Mouse (Mus musculus) frontal cortex, postnatal 25 days (tissue): Measurements from ENCODE around the gene Mob3a.

ENCODE experiments used
- DNase-seq, 2 experiments: peaks; one replicate each; pipeline ENCODE4 v3.0.0; 2022; ENCODE audit warnings: low spot score in 2 of 2

Gene Mob3a

DNA sequence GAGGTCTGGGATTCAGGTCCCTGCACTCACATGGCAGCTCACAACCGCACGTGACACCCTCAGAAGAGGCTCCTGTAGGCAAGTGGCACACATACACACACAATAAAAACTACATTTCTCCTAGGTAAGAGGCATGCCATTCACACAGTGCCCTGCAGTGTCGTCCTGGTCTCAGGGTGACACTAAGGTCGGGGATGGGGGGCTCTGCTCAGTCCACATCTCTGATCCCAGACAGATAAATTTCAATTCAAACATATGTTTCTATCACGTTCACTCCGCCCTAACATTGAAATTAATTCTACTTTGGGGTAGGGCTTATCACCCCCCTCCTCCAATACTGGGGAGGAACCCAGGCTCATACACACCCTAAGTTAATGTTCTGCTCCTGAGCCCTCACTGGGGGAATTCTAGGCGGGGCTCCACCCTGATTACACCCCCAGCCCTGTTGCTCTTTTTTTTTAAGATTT lies 1.7 kb downstream of the Mob3a start:
- no peak for DNase-seq

GRCm38 (mm10) chr10:80698605-80699004 lies 3.2 kb downstream of the Mob3a start:
- no peak for DNase-seq

GRCm38 (mm10) chr10:80697812-80698211 lies 4.0 kb downstream of the Mob3a start:
- DNase-seq, result no peak

DNA sequence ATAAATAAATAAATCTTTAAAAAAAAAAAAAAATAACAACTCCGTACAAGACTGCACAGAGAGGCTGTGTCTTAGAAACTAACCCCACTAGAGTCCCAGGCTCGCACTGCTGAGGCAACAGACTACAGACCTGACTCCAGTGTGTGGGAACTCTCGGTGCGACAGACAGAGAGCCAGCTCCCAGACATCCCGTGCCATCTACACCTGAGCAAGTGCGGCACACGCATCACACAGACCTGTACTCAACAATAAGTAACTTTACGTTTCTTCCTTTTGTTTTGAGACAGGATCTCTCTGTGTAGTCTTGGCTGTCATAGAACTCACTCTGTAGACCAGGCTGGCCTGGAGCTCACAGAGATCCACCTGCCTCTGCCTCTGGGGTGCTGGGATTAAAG lies 4.4 kb downstream of the Mob3a start:
- no peak for DNase-seq

DNA sequence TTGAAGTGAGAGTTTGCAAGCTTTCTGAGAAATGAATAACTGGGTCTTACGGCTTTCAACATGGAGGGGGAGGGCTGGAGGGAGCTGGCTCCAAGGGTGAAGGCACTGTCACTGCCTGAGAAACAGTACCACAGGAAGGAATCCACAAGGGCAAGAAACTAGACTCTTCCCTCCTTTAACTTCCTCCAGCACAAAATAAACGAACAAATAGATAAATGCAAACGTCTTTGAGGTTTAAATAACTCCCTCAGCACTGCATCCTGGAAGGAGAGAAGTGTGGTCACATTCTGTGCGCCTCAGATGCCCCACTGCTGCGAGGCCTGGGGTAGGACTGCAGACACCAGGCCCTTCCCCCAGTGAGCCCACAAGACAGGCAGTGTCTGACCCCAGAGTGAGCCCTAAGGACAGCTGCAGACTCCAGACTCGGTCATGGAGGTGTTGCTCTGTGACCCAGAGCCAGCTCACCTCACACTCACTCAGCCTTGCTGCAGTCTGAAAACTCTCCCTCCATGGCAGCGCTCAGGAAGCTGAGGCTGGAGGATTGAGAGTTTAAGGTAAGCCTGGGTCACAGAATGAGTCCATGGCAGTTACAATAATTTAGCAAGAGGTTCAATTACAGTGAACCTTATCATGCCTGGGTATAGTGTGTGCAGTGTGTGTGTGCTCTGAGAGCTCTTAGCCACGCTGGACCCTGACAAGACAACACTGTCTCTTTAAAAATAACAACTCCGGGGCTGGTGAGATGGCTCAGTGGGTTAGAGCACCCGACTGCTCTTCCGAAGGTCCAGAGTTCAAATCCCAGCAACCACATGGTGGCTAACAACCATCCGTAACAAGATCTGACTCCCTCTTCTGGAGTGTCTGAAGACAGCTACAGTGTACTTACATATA lies 5.0 kb downstream of the Mob3a start:
- DNase-seq, result no peak

DNA sequence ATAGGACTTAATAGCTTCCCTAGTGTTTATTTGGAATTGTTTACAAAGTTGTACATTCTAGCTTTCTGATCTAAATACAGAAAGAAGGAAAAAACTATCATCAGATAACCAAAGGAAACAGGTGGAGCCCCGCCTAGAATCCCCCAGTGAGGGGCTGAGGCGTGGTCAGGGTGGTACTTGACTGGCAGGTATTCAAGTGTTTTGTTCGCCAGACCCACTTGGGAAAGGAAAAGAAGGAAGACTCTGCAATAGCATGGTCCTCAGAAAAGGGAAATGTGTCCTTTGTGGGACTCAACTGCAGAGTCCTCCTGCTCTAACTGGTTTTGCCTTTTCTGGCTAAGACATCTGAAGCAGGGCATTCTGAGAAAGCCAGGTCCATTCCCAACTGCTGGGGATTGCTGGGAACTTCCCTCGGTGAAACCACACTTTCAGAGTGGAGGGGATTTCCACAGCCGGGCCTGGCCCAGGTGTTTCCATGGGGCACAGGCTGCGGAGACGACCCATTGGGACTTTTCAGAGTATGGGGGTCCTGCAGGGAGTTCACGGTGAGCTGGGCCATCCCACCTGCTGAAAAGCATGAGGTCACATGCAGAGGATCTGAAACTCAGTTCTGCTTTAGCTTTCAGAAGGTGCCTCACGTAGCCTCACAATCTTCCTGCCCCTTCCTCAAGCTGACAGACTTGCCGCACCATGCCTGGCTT lies 5.8 kb downstream of the Mob3a start:
- DNase-seq, result no peak

DNA sequence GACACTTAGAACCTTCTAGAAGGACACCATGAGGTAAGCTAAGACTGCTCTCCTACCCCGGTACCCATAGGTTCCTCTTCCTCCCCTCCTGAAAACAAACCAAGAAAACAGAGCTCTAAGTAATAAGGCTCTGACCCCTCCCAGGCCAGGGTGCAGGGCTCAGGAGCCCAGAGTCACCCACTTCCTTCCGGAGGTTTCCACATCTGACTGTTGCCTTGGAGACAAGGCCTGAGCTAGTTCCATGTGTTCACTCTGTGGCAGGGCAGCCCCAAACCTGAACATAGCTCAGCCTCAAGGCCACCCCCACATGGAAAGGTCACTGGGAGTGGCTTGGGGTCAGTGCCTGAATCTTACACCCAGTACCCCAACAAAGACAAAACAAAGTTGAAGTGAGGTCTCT lies 6.6 kb downstream of the Mob3a start:
- no peak for DNase-seq

GRCm38 (mm10) chr10:80694159-80694938 lies 7.4 kb downstream of the Mob3a start:
- DNase-seq, result no peak

DNA sequence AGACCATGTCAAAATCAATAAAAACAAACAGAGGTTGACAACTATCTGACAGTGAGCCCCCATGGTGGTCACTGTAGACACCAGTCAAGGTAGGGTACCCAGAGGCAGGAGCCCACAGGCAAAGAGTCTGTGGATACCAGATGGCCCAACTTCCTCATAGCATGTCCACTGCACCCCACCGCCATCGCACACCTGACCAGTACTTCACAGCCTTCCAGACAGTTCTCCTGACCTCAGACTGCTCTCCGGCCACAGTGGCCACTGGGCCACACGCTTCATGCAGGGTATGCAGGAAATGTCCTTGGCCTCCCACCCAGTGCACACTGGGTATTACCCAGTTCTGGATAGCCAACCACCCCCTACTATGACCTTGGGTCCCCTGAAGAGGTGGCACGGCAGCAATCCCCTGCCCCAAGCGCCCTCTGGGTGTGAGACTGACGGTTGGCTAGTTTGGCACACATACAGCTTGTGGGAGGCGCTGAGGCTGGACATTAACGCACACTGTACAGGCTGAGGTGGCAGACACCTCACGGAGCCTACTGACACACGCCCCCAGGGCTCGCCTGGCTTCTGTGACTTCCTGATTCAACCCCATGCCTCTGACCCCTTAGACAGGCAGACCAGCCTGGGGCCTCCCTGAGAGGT lies 8.3 kb downstream of the Mob3a start:
- DNase-seq, result no peak

- no peak for DNase-seq
Measured at GRCm38 (mm10) chr10:80692249-80693165, 9.3 kb downstream of the Mob3a start.

DNA sequence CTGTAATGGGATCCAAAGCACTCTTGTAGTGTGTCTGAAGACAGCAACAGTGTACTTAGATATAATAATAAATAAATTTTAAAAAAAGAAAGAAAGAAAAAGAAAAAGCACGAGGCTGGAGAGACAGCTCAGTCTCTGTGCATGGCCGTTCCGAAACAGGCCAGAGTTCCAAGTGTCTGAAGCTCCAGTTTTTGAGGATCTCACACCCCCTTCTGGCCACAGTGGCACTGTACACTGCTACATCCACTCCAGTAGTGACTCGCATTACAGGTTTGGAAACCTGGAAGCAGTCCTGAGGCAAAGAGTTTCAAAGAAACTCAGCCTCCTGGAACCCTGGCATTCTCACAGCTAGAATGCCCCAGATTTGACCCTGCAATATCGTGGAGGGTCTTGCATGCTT lies 13.9 kb downstream of the Mob3a start:
- DNase-seq, result no peak

DNA sequence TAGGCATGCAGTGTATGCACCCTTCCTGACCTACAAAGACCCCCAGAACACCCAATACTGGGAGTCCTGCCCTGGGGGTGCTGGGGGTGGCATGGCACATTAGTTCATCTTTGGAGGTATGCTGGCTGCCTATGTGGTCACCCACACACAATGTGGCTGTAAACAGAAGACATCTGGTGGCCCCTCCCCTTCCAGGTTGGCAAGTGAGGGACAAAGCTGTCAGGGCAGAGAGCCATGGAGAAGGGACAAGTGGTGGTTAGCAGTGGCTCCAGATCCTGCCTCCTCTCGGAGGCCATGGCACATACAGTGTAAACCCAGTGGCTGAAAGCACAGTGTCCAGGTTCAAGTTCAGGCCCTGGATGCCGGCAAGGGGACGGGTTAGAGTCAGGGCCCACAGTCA lies 15.2 kb downstream of the Mob3a start:
- DNase-seq, result no peak

- no peak for DNase-seq
Measured at GRCm38 (mm10) chr10:80684984-80685383, 16.8 kb downstream of the Mob3a start.

- no peak for DNase-seq
Measured at GRCm38 (mm10) chr10:80684214-80684613, 17.6 kb downstream of the Mob3a start.

DNA sequence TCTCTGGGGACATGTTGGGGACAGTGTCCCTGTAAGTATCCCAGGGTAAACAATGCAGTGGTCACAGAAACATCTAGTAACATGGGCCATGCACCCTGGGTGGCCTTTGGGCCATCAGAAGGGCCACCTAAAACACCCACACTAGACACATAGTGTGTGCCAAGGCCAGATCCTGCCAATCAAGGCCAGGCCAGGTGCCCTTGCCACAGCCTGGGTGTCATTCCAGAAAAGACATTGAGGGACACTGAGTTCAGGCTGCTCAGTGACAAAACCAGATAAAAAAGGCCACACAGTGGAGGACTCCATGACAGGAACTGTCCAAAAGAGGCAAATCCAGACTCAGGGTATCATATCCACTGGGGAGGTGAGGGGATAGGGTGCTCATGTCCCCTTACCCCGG lies 18.1 kb downstream of the Mob3a start:
- no peak for DNase-seq

DNA sequence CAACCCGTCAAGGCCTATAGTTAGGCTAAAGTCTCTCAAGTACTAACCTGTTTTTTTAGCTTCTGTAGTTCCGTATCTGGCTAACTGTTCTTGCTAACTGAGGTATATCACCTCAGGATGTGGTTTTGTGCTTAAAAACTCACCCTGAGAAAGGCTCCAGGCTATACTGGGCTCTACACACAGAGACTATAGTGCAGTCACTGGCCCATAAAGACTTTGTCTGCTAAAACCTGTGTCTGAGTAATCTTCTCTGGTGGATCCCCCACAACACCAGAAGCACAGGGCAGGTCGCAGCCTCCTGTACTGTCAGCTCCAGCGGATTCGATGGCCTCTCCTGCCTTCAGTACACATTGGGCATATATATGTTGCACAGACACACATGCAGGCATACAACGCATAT lies 19.8 kb downstream of the Mob3a start:
- DNase-seq, result no peak

DNA sequence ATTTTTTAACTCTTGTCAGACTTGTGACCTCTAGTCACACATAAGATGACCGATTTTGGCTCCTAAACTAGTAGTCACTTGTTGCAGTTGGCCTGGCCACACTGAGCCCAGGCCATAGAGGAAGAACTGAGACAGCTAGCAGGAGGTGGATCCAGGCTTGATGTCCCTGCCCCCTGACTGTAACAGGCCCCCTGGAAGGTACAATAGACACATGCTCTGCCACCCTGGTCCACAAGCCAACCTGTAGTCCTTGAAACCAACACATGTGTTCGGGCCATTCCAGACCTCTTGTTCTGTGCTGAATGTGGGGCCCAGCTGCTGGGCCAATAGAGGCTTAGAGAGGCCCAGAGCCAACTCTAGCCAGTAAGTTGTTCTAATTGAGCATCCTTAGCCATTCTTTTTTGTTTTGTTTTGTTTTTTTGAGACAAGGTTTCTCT lies 21.5 kb downstream of the Mob3a start:
- DNase-seq, result no peak

DNA sequence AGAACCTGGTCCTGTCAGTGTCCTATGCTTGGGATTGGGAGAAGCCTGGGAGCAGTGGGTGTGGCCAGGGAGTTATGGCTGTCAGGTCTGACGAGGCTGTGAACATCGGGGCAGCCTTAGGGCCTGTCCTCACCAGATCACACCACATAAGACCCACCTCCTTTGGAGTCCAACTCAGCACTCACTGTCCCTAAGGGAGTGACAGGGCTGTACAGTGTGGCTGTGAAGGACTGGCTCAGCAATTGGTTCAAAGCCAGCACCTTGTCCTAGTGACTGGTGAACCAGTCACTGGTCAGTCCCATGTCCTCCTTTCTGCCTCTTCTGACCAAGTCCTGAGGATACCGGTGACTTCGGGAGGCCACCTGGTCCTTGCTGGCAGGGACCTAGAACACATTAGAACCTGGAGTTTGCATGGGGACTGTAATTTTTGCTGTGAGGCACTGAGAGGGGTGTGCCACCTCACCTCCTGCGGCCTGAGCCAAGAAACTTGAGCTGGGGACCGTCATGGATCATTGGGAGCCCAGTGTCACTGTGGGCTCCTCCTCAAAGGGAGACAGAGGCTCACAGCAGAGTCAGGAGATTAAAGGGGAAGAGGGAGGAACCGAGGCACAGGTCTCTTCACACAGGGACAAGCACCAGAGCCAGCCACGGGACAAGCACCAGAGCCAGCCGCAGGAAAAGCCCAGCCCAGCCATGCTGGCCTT lies 22.1 kb downstream of the Mob3a start:
- DNase-seq, result no peak

- DNase-seq, result no peak
Measured at GRCm38 (mm10) chr10:80678601-80679377, 23.0 kb downstream of the Mob3a start.
